Mouse (Mus musculus) spleen, postnatal 4 days (tissue): ENCODE results near the gene Asic2.

Experiments used
- DNase-seq, 2 experiments: peaks; one replicate each; pipeline ENCODE4 v3.0.0; 2022; ENCODE audit warnings: low spot score in 2 of 2

Asic2 gene

GRCm38 (mm10) chr11:80856827-80857226 lies 1111.4 kb downstream of the Asic2 start:
- no peak for DNase-seq

GRCm38 (mm10) chr11:80854908-80855307 lies 1113.3 kb downstream of the Asic2 start:
- no peak for DNase-seq

- no peak for DNase-seq
Measured at GRCm38 (mm10) chr11:80854430-80854829, 1113.8 kb downstream of the Asic2 start.

- DNase-seq = no peak
Measured at GRCm38 (mm10) chr11:80853014-80853413, 1115.2 kb downstream of the Asic2 start.

- DNase-seq = no peak
Measured at GRCm38 (mm10) chr11:80851859-80852258, 1116.4 kb downstream of the Asic2 start.

GRCm38 (mm10) chr11:80848131-80848530 lies 1120.1 kb downstream of the Asic2 start:
- DNase-seq = no peak

GRCm38 (mm10) chr11:80846115-80846514 lies 1122.1 kb downstream of the Asic2 start:
- no peak for DNase-seq

- no peak for DNase-seq
Measured at GRCm38 (mm10) chr11:80845486-80845885, 1122.8 kb downstream of the Asic2 start.

- no peak for DNase-seq
Measured at GRCm38 (mm10) chr11:80843435-80843834, 1124.8 kb downstream of the Asic2 start.

GRCm38 (mm10) chr11:80838724-80839123 lies 1129.5 kb downstream of the Asic2 start:
- DNase-seq = no peak

- DNase-seq = no peak
Measured at GRCm38 (mm10) chr11:80835841-80836240, 1132.4 kb downstream of the Asic2 start.

GRCm38 (mm10) chr11:80835395-80835794 lies 1132.9 kb downstream of the Asic2 start:
- no peak for DNase-seq
